Mouse (Mus musculus) cerebellum, adult 11-12 months (tissue): ENCODE results near the gene Tgfb2.

Experiments
- DNase-seq: peaks from one replicate; pipeline ENCODE4 v3.0.0; 2022

Gene Tgfb2

DNA sequence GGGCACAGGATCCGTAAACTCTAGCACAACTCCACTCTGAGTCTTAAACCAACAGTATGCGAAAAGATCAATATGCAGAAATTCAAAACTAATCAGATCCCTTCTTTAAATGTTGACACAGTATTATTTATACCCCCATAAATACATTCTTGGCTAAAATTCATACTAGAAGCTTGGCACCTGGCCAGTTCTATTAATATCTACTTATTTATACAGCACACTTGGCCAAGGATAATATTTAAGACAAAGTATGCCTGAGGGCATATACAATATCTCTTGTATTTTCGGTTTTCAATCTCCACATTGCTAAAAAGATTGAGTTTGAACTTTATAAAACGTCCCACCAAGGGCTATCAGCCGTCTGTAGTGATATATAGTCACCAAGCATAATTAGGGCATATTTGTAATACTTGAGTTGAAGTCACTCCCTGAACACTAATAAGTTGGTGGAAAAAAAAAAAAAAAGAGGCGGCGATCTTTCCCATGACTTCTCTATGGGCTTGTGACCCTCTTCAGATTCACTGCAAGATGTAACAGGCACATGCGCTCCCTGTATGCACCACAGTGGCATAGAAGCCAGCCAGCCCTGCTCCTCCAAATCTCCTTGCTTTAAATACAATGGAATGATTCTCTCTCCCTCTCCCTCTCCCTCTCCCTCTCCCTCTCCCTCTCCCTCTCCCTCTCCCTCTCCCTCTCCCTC lies 4.4 kb downstream of the Tgfb2 start:
- DNase-seq = no peak

- no peak for DNase-seq
Observed at GRCm38 (mm10) chr1:186700496-186700895, 5.3 kb downstream of the Tgfb2 start.

DNA sequence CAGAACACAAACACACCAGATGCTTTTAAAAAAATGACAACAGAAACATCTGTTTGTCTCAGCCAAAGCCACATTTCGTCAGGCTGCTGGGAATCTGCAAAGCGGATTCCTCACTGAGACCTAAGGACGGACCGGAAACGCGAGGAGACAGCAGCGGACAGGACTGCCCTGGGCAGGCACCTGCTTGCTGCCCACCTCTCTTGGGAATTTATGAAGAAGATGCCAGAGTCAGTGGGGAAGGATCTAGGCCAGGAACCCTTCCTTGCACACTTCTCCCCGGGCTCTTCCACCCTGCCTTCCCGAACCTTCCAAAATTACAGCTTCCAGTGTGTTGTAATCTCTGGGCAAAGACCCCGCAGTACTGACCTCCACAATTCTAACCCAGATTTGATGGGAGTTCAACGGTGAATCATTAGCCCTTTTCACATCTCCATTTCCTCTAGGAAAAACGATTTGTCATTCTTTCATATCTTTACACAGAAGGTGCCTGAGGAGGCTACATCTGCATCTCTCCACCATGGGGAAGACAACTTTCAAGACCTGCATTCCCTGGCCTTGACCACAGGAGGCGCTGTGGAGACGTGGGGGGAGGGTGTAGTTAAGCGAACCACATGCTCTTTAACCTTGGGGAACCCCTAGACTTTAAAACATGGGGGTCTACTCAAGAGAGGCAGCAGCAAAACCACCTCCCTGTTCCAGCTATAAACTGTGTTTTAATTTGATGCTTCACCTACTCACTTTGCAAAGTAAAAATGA lies 7.0 kb downstream of the Tgfb2 start:
- DNase-seq = no peak

GRCm38 (mm10) chr1:186696231-186696630 lies 9.6 kb downstream of the Tgfb2 start:
- no peak for DNase-seq

DNA sequence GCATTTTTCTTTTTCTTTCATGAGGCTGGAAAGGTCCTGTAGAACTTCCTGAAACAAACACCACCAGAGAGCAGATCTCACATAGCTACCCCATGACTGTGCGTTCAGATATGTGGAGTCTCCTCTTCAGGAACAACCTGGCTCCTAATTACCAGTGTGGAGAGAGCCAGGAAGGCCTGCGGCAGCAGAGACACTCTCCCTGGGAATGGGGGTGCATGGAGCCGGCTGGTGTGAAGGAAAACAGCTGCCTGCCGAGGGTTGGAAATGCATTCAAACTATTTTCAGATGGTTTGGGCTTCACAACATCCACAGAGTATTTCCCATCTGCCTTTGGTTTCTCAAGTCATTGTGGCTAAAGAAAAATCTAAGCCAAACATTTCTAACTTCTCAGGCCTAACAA lies 10.4 kb downstream of the Tgfb2 start:
- no peak for DNase-seq

GRCm38 (mm10) chr1:186692370-186692769 lies 13.4 kb downstream of the Tgfb2 start:
- no peak for DNase-seq

GRCm38 (mm10) chr1:186691708-186692107 lies 14.1 kb downstream of the Tgfb2 start:
- no peak for DNase-seq

GRCm38 (mm10) chr1:186684041-186684440 lies 21.7 kb downstream of the Tgfb2 start:
- no peak for DNase-seq

GRCm38 (mm10) chr1:186682606-186683005 lies 23.2 kb downstream of the Tgfb2 start:
- no peak for DNase-seq

- DNase-seq = no peak
Observed at GRCm38 (mm10) chr1:186677614-186678013, 28.2 kb downstream of the Tgfb2 start.

- no peak for DNase-seq
Observed at GRCm38 (mm10) chr1:186676199-186676598, 29.6 kb downstream of the Tgfb2 start.

DNA sequence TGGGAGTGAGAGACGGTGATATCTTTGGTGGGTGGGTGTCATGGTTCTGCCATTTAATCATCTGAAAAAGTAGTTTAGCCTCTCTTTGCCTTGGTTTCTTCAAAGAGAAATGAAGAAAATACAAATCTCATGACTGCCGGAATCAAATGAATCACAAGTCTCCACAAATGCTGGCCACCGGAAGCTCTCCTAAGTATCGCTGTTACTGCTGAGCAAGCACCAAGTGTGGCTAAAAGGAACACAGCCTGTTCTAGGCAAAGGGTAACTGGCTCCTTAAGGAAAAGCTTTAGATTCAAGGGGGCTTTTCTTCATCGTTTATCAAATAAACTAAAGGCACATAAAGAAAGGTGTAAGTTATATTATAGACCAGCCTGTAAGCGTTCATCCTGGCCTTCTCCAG lies 30.5 kb downstream of the Tgfb2 start:
- no peak for DNase-seq

- no peak for DNase-seq
Observed at GRCm38 (mm10) chr1:186674621-186675020, 31.2 kb downstream of the Tgfb2 start.

DNA sequence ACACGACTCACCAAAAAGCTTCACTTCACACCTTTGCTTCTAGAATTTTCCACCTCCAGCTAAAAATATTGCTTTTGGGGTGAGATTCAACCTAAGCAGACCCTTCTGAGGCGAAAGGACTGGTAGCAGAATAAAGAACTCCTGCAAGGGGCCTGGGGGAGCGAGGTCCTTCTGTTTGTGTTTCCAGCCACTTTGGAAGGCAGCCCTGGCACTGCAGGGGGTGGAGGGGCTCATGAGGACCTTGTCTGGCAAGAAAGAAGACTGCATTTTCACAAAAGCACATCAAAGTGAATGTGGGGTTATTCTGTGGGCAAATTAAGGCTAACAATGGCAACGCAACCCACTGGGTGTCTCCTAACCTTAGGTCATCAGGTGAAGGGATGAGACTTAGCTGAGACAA lies 32.6 kb downstream of the Tgfb2 start:
- no peak for DNase-seq

- DNase-seq = no peak
Observed at GRCm38 (mm10) chr1:186663412-186663811, 42.4 kb downstream of the Tgfb2 start.

DNA sequence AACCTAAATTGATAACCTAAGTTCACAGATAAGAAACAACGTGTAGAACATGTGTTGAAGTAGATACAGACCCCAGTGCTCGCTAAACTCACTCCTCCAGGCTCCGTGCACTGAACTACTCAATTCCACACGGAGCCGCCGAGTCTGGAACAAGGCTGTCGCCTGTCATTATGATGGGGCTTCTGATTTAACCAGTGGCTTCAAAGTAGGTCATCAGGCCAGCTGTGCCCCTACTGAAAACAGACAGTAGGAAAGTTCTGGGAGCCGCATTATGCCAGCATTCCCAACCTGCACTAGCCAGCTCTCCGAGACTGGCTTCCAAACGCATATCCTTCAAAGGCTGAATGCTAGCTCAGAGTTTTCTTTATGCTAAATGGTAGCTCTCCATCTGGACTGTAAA lies 42.8 kb downstream of the Tgfb2 start:
- no peak for DNase-seq

DNA sequence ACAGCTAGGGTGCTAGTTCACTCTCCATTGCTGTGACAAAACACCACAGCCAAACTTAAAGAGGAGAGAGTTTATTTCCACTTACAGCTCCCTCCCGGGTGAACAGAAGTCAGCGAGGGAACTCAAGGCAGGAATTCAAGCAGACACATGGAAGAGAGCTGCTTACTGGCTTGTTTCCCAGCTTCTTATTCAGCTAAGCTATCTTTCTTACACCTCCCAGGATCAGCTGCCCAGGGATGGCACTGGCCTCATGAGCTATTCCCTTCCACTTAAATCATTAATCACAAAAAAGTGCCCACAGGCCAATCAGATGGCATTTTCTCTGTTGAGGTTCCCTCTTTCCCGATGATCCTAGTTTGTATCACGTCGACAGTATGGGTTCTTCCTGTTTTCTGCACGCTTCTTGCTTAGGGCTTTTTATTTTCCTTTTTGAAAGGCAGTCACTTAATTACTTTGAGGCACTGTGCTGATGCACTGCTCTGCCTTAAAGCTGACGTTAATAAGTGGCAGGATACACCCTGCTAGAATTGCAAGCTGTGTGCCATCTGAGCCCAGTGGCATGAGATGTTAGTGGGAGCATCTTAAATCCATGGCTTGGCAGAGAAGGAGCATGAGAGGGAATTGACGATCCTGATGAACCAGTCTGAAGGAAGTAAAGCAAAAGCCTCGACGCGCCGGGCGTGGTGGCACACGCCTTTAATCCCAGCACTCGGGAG lies 44.4 kb downstream of the Tgfb2 start:
- no peak for DNase-seq

DNA sequence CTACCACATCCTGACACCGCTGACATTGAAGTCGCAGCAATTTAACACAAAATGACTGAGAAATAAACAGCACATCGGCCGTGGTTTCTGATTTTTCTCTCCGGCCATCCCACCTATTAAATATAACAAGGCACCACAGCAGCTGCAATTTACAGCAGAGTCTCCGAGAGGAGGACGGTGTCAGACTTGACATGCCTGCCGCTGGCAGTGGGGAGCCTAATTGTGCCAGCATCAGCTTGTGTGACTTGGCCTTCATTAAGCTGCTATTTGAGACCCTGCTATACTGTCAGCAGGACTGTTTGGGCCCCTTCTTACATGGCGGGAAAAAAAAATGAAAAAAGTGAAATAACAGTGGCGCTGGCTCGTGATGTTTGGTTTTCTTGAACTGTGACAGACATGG lies 47.0 kb downstream of the Tgfb2 start:
- no peak for DNase-seq

DNA sequence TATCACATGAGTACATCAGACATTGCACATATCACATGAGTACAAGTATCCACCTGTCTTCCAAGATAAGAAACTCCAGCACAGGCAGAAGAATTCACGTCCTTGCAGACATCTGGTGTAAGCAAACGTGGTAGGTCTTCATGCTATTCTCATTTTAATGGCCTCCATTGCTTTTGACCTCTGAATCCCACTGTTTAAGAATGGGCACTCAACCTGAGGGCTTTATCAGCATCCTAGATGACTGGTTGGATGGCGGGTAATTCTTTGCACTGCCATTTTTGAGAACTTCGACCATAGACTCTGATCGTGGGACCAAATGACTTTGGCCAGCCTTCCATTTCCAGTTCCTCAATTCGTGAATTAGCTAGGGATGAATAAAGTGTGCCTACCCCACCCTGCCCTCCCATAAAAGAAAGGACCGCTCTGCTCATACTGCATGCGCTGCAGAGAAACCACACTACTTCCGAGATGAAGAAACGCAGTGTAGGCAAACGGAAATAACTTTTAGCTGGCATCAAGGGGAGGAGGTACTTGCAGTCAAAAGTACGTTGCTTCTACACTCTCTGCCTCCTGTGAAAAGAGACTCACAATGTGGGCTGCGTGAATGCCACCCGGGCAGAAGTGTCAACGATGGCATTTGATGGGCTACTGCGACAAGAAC lies 48.1 kb downstream of the Tgfb2 start:
- DNase-seq = no peak

- DNase-seq = no peak
Observed at GRCm38 (mm10) chr1:186656732-186657329, 49.0 kb downstream of the Tgfb2 start.

GRCm38 (mm10) chr1:186656201-186656600 lies 49.6 kb downstream of the Tgfb2 start:
- DNase-seq = no peak

- peak; percentile 9 for DNase-seq
Observed at GRCm38 (mm10) chr1:186655096-186655495, 50.7 kb downstream of the Tgfb2 start.

- DNase-seq = no peak
Observed at GRCm38 (mm10) chr1:186652208-186652607, 53.6 kb downstream of the Tgfb2 start.
